Mouse (Mus musculus) thymus, adult 2 months (tissue): ENCODE results near the gene Cpd.

Experiments used
- CTCF ChIP-seq: fragments of 200-500 bp; IDR thresholded peaks from 2 replicates; pipeline ENCODE4 v1.5.1; 2012; ENCODE audit warnings: mild to moderate bottlenecking, control low read depth, low read length, moderate library complexity, borderline replicate concordance; ENCODE audit not compliant: control insufficient read depth, poor library complexity, insufficient read depth; ENCODE audit errors: extremely low read depth
- POLR2A ChIP-seq: fragments of 200-500 bp; IDR thresholded peaks from 2 replicates; pipeline ENCODE4 v1.6.1; 2012; ENCODE audit warnings: mild to moderate bottlenecking, low read length, control low read depth, moderate library complexity; ENCODE audit not compliant: control insufficient read depth, poor library complexity, insufficient read depth; ENCODE audit errors: extremely low read depth

- TF ChIP-seq CTCF (no peak), POLR2A (no peak)
These were observed 40.8 kb downstream of the Cpd start for GRCm38 (mm10) chr11:76806026-76806425.
